Mouse (Mus musculus): ENCODE results near the gene Gm4952. TPM values are rescaled to one million over a fixed set of nuclear protein-coding genes. Genes with fewer than 3 reads are reported as not detected.

The Gm4952 gene
- total RNA-seq (2021), result not detected
- long read RNA-seq, experiment 1, result 0 reads
- long read RNA-seq, experiment 2, result 0 reads

DNA sequence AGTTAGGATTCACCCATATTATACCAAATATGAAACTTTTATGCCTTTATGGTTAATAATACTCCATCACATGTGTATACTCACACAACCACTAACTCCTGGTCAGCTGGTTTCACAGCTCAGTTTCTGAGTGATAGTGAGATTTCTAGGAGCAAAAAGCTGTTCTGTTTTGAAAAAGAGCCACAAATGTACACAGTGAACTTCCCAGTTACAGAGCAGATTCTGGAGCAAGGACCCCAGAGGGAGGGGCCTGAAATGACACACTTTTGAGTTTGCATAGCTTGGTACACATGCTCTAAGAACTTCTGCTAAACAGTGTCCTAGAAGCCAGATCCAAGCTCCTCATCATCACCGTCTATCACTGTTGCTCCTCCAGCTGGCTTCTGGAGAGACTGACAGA is at the start of gene Gm4952:
Gene Gm4952 (plus strand): TSS at position 301 of the 400 bp plus-strand sequence.
- DNase-seq, result no peak
- intact Hi-C loops (cut with DNase I; ENCODE audit: low total_unique reads), result loop anchor here (5.0 to 10.0 kb wide), 3 partner anchors 55 to 205 kb away; partner anchors contain the start of gene Fam111a

DNA sequence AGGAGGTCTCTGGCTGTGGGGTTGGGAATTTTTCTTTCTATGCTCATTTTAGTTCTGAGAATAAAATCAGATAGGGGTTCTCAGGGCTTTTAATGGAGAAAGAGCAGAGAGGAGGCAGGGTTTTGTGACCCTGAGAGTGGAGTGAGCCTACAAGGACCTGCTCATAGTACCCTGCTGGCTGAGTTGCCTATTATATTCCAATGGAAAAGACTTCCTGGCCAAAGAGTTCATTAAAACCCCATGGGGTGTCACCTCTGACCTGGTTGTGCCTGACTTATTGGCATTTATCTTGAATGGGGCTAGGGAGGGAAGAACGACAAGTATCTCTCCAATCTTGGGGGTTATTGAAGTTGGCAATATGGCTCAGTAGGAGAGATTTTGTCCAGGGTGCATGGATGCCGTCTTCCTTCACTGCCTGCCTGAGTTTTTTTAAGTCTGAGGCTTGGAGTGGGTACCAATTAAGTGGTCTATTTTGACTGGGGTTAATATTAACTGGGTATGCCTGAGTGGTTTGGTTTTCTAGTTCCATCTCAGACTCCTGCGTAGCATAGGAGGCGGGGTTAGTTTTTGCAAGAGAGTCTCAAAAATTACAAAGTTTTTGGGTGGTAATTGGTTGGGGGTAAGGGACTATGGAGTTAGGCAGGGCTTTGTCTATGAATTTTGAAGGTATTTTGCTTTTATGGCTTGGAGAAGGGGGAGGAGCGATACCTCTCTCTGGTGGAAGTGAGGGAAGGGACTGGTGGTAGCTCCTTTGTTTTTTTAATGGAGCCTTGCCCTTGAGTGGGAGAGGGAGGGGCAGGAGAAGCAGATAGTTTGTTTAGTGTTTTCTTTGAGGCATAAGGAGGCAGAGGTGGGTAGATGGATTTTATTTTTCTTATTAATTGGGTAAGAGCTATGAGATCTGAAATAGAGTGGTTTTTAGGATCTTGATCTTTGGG is 49.5 kb upstream of the Gm4952 start:
- no peak for DNase-seq
- intact Hi-C loops (cut with DNase I; ENCODE audit: low total_unique reads), result no loop called here

DNA sequence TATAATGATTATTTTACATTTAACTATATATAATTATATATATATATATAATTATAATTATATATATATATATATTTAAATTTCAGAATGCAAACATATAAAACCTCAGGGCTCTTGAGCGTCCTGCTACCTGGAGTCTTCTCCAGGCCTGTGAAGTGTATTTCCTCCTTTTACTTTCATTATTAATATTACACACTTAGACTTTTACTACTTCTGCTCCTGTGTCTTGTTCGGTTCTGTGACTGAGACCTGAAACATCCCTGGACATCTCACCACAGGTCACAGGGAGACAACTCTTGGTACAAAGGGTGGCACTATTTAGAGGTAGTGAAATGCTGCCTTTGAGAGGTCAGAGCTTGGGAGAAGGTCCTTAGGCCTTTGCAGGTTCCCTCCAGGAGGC is 43.5 kb upstream of the Gm4952 start:
- intact Hi-C loops (cut with DNase I; ENCODE audit: low total_unique reads), result no loop called here
- DNase-seq, result no peak

DNA sequence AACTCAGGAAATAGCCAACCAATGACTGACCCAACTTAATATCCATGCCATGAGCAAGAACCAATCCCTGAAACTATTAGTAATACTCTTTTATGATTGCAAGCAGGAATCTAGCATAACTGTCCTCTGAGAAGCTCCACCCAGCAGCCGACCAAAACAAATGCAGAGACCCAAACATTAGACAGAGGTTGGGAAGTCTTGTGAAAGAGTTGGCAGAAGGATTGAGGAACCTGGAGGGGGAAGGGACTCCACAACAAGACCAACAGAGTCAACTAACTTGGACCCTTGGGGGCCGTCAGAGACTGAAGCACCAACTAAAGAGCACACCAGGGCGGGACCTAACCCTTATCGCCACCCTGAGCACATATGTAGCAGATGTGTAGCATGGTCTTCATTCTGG is 41.6 kb upstream of the Gm4952 start:
- no peak for DNase-seq
- intact Hi-C loops (cut with DNase I; ENCODE audit: low total_unique reads), result no loop called here

DNA sequence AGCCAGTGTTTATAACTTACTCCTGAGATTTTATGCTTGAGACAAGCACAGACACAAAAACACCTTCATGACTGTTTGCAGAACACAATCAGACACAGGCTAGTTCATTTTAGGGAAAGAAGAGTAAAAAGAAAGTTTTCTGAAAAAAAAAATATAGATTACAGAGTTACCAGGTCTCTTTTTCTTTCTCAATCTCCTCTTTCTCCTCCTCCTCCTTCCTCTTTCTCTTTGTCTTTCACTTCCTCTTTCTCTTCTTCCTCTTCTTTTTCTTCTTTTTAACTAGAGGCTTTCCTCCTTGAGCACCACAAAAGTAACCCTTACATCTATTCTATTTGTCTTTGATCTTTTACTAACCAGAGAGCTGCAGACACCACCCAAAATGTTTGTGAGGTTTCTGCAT is 35.6 kb upstream of the Gm4952 start:
- DNase-seq, result no peak
- intact Hi-C loops (cut with DNase I; ENCODE audit: low total_unique reads), result no loop called here

DNA sequence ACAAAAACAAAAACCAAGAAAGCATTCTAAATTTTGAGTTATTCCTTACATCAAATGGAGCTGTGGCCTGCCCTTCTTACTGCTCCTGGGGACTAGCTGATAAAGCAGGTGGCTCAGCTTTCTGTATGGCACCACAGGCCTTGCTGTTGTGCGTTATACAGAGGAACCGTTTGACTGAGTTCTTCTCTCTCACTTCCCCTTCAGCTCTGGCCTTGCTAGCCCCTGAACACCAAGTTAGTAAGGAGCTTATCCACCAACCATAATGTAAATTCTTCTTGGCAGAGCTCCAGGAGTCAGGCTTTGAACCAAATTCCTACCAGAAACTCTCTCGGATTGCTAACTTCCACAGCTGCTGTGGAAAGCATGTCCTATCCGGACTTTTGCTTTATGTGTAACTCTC is 32.8 kb upstream of the Gm4952 start:
- no peak for DNase-seq
- intact Hi-C loops (cut with DNase I; ENCODE audit: low total_unique reads), result no loop called here

DNA sequence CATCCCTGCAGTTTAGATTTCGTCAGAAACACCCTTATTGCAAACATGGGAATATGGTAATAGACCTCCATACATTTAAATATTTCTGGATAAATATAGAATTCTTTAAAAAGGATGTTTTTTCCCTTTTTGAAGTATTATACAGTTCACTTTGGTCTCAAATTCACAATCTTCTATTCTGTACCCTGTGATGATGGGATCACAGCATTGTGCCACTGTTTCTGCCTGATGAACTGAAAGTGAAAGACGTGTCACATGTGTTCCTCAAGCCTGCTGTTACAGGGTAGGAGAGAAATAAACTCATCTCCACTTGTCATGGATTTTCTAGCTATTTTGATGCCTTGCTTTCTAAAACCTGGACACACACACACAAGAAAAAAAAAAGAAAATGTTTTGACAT is 28.9 kb upstream of the Gm4952 start:
- intact Hi-C loops (cut with DNase I; ENCODE audit: low total_unique reads), result no loop called here
- DNase-seq, result no peak

DNA sequence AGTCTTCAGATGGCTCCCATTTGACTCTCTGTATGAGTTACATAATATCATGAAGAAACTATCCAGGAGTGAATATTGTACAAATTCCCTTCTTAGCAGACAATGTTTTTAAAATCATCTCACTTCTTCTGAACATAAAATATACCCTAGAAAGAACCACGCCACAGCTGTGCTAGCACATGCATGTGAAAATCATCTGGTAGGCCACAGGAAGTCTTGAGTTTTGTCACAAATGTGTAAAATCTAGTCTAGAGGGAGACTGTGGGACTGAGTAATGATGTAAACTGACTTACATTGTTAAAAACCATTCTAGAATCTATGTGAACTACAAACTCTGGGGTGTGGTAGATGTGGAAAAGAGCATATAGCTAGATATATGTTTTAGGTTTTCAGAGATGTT is 28.1 kb upstream of the Gm4952 start:
- DNase-seq, result no peak
- intact Hi-C loops (cut with DNase I; ENCODE audit: low total_unique reads), result no loop called here

DNA sequence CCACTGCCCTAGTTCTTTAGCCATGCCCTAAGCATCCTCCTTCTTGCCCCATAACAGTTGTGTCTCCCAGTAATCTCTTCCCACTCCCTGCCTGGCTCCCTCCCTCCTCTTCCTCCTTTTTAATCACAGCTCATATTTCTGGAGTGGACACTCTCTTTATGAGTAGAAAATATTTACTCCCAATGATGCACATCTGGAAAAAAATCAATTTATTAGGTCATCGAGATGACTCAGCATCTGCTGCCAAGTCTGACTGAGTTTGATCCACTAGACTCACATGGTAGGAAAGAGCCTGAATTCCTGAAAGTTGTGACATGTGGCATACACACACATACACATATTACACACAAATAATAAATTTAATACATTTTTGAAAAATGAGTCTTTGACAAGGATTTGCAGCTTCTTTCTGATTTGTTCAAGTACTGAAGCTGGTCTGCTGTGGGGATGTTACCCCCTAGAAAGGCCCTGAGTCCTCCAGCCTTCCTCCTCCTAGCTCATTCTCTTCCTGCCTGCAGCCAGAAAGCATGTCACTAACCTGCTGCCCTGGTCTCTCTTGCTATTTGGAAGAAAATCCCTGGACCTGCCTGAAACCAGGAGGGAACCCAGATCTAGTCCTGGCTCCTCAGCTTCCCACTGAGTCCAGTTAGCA is 27.0 kb upstream of the Gm4952 start:
- intact Hi-C loops (cut with DNase I; ENCODE audit: low total_unique reads), result no loop called here
- DNase-seq, result no peak

DNA sequence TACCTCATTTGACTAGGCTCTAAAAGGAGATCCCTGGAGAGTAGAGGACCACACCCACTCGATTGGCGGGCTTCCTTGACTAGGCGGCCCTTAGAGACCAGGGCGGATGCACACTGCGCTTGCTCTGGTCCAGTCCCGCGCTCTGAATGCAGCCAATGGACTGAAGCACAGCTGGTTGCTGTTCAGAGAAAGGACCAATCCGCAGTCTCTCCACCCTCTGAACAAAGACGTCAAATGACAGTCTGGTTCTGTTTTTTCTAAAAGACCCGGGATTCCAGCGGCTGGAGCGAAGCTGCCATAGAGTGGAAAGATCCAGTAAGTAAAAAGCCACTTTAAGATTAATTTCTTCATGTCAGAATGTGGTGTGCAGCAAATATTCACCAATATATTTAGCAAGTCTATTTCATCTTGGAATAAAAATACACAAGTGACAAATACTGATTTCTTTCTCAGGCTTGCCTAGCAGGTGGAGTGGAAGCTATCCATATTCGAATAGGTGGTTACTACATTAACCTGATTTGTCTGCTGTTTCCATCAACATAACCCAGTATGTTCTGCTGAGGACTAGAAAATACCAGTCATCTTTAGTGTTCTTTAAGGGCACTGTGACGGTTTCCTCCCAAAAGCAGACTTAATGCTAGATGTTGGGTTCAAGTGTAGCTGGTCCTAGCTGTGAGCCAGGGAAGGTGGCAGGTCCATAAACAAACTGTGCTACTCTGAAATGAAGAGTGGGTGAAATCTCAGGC is 26.3 kb upstream of the Gm4952 start:
- intact Hi-C loops (cut with DNase I; ENCODE audit: low total_unique reads), result no loop called here
- DNase-seq, result peak; percentile 91

DNA sequence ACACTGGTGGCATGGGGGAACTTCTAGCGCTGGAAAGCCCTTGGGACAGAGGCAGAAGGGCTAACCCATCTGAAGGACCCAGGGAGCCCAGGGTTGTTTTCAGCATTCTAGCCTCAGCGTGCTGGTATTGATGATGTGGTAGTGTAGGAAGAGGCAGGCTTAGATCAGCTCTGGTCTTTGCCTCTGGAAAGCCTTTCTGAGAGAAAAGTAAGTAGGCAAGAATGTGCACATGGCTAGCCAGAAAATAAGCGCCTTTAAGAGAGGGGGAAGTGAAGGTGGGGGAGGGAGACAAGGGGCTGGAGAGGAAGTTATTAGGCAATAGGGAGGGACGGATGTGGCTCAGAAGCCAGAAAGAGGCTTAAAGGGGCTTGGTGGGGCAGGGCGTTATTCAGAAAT is 25.8 kb upstream of the Gm4952 start:
- peak; percentile 15 for DNase-seq
- intact Hi-C loops (cut with DNase I; ENCODE audit: low total_unique reads), result no loop called here

DNA sequence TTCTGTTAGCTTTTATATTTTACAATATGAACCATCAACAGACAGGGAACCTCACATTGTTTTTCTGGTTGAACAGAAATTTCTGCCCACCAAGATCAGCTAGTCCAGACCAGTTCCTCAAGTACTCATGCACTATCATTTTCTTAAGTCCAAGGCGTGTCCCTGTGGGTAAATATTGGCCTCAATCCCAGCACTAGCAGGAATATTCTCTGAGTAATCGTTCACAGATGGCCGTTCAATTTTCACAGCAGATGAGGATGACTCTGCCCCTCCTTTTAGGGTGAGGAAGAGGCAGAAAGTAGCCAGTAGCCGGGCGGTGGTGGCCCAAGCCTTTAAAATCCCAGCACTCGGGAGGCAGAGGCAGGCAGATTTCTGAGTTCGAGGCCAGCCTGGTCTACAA is 24.7 kb upstream of the Gm4952 start:
- intact Hi-C loops (cut with DNase I; ENCODE audit: low total_unique reads), result no loop called here

DNA sequence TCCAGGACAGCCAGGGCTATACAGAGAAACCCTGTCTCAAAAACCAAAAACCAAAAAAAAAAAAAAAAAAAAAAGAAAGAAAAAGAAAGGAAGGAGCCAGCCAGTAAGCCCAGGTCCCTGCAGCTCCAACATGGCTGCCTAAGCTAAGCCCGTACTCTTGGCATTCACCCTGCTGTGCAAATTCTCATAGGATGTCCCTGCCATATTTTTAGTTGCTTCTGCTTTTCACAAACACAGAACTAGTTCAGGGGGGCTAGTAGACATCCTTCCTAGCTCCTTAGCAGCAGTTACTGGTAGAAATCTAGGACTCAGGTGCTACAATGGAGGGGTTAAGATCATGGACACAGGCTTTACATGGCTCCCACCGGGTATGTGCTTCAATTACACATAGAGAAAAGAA is 24.3 kb upstream of the Gm4952 start:
- intact Hi-C loops (cut with DNase I; ENCODE audit: low total_unique reads), result no loop called here
- no peak for DNase-seq

More for the DNA sequence above, 24.7 kb upstream of the Gm4952 start:
- peak; percentile 45 for DNase-seq

DNA sequence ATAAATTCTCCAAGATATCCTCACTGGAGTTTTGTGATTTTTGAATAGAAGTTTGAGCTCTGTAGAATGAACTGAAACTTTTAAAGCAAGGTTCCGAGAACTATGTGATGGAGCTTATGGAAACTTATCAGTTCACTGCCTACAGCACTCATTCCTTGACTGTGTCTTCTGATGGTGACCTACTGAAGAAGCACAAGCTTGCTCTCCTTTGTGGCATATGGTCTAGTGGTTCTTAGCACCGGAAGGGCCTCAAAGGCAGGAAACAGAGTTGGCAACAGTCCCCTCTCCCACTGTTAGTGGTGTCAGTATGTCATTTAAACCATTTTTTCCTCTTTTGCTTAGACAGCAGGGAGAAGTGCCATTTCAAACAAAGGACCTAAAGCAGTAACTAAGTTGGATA is 23.1 kb upstream of the Gm4952 start:
- no peak for DNase-seq
- intact Hi-C loops (cut with DNase I; ENCODE audit: low total_unique reads), result no loop called here

DNA sequence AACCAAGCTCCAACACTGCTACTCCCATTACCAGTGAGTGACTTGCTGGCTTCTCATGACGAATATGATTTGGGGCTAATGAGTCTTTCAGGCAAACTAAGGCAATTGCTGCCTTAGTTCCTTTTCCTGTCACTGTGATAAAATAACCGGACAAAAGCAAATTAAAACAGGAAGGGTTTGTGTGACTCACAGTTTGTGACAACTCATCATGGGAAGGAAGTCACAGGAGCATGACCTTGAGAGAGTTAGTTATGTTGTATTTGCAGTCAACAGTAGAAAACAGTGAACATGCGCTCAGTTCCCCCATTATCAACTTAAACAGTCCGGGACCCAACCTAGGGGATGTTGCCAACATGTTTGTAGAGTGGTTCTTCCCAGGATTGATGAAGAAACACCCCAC is 14.5 kb upstream of the Gm4952 start:
- intact Hi-C loops (cut with DNase I; ENCODE audit: low total_unique reads), result no loop called here
- no peak for DNase-seq

DNA sequence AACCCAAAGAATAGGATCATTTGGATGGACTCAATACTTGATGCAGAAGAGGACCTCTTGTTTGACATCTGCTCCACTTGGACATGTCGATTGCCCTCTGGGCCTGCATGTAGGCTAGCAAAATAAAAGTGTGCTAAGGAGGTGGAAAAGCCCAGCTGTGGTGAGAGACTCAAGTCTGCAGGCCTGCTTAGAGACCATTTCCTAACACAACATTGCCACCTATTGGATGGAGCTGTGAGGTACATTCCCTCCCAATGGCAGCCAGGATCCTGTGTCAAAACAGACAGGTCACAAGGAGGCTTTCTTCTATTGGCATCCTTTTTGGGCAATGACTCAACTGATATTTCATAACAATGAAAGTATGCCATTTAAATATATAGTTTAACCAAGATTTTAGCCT is 7.9 kb upstream of the Gm4952 start:
- peak; percentile 46 for DNase-seq
- intact Hi-C loops (cut with DNase I; ENCODE audit: low total_unique reads), result loop anchor here (10.0 kb wide), 2 partner anchors 47 to 213 kb away; partner anchors contain the start of gene Fam111a

DNA sequence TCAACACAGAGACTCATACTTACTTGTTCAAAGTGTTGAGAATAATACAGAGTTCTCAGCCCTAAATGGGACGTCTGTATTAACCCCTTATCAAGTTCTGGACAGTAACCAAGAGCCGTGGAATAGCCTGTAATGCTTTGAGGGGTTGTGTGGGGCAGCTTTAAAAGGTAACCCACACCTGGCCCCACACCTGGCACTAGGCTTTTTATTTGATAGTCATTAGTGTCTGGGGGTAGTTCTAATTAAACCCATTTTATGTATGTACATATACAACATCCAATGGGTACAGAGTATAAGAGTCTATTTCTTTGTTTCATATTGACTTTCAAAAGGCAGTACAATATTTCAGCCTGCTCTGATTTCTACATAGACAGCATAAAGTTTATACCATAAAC is 4.6 kb upstream of the Gm4952 start:
- no peak for DNase-seq
- intact Hi-C loops (cut with DNase I; ENCODE audit: low total_unique reads), result loop anchor here (5.0 to 10.0 kb wide), 3 partner anchors 50 to 210 kb away; partner anchors contain the start of gene Fam111a

DNA sequence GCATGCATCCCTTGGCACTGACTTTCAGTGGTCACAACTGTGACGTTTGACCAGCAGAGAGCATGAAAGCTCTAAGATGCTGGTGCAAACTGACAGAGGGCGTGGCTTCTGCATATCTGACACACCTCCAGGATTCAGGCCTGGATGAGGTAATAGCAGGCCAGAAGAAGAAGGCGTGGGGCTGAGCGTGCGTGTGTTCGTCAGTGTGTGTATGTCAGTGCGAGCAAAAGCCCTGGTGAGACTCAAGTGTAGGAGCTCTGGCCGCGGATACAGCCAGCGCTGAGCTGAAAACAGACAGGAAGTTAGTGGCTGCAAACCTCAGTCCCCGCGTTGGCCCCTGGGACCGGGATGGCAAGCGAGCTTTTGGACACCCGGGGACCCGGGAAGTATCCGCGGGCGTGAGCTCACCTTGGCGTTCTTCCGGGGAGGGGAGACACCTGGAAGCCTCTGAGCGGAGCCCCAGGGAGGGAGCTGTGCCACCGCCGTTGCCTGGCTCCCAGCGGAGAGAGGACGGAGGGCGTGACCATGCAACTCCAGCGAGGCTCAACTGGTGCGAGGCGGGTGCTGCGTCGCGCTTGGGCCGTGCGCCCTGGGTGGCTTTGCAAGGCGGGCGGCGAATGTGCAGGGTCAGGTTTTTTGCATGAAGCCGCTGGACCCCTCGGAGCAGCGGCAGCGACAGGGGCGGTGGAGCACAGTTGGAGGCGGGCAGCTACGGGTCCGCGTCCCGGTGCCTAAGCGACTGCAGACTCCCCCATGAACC is 4.1 kb upstream of the Gm4952 start:
- peak; percentile 59 for DNase-seq
- intact Hi-C loops (cut with DNase I; ENCODE audit: low total_unique reads), result loop anchor here (5.0 to 10.0 kb wide), 3 partner anchors 51 to 209 kb away; partner anchors contain the start of gene Fam111a
